Mouse (Mus musculus): ENCODE results near the gene Dok3.

DNA sequence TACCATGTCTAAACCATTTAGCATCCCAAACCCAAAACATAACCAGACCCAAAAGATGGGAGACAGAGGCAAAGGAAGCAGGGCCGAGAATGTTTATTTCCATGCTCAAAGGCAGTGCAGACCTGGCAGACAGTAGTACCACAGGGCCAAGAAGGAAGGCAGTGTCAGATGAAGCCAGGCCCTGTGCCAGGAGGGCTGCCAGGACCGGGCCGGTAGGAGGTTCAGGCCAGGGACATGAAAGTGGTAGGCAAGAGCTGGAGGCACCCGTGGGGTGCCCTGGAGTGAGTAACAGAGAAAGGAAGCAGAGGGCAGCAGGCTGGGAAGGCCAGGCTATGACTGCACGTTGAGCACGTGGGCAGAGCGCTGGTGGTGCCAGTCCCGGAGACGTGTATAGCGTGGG, 22.4 kb downstream of the Dok3 start:
- TF ChIP-seq CTCF (IDR thresholded peaks at IDR 0.05; ENCODE audit: insufficient read depth, low read length) (no peak), POLR2A (IDR thresholded peaks at IDR 0.05; ENCODE audit: borderline replicate concordance, extremely low read depth, low read depth, low read length) (no peak)

Data from lung, adult 2 months (tissue).